Mouse (Mus musculus): ENCODE results near the gene Trim67.

The Trim67 gene

GRCm38 (mm10) chr8:124793661-124794485 is 981 bp downstream of the Trim67 start:
- no peak for DNase-seq (ENCODE audit: low spot score in 2 of 2)

DNA sequence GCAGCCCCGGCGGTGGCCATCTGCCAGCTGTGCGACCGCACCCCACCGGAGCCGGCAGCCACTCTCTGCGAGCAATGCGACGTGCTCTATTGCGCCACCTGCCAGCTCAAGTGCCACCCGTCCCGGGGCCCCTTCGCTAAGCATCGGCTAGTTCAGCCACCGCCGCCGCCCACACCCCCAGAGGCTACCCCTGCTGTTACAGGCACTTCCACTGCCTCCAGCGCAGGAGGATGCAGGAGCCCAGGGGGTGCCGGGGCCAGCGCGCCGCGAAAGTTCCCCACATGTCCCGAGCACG is 1.5 kb downstream of the Trim67 start:
- DNase-seq (ENCODE audit: low spot score in 2 of 2) = peak in 1 of 2 experiments; percentile 34

DNA sequence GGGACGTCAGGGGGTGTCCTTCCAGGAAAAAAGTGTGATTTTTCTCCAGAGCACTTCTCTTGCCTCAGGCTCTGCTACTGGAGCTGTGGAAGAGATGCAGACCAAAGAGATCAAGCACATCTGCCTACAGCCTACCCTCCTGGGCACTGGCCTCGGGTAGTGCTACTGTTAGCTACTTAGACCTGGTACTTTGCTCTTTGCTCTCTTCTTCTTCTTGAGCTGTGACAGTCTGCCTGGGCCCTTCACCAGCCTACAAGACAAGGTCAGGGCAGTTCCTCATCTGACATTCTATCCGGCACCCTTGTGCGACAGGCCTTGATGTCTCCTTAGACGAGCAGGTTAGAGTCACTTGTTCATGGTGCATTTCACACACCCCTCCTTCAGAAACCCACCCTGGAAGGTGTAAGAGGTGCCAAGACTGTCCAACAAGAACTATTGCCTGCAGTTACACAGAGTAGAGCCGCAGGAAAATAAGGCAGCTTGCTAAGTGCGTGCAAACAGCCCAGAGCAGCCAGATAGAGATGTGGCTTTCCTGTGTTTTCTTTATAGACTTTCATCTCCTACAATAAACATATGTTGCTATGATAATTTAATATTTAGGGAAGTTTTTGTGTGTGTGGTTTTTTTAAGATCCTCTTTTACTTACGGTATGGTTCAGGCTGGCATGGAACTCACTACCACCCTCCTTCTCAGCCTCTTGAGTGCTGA is 3.0 kb downstream of the Trim67 start:
- DNase-seq (ENCODE audit: low spot score in 2 of 2) = no peak

GRCm38 (mm10) chr8:124800542-124800941 is 7.7 kb downstream of the Trim67 start:
- no peak for DNase-seq (ENCODE audit: low spot score in 2 of 2)

- no peak for DNase-seq (ENCODE audit: low spot score in 2 of 2)
Measured at GRCm38 (mm10) chr8:124803824-124804702, 11.2 kb downstream of the Trim67 start.

- DNase-seq (ENCODE audit: low spot score in 2 of 2) = no peak
Measured at GRCm38 (mm10) chr8:124805990-124806389, 13.1 kb downstream of the Trim67 start.

DNA sequence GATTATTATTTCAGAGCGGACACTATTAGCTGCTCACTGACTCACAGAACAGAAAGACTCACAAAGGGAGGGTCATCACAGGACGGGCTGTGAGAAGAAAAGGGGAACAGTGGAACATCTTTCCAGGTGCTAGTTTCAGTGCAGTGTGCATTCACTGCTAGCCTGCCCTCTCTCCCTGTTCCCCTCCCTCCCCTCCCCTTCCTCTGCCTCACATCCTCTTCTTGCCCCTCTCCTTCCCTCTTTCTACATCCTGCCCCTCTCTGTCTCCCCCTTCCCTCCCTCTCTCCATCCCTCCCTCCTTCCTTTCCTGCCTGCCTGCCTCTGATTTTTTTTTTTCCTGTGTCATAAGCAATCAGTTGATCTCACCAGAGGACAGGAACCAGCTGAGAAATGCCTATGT is 16.5 kb downstream of the Trim67 start:
- no peak for DNase-seq (ENCODE audit: low spot score in 2 of 2)

DNA sequence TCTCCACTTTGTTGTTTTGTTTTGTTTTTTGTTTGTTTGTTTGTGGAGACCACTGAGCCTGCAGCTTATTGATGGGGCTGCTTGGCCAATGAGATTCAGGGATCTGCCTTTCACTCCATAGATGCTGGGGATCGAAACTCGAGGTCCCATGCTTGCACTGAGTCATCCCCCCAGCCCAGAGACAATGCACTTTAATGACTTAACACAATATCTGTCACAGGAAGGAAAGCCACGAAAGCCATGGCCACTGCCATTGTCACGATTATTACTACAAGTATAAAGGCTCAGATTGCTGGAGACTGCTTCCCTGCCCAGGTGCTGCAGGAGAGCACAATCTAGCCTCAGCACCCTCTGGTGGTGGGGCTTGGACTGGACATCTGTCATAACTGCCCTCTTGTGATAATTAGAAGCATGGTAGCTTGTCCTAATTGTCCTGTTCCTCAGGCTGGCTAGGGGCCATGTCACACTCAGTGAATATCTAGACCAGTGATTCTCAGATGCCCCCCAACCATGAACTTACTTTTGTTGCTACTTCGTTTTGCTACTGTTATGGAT is 17.2 kb downstream of the Trim67 start:
- DNase-seq (ENCODE audit: low spot score in 2 of 2) = no peak

GRCm38 (mm10) chr8:124810689-124811394 is 17.9 kb downstream of the Trim67 start:
- DNase-seq (ENCODE audit: low spot score in 2 of 2) = no peak

GRCm38 (mm10) chr8:124813326-124813725 is 20.4 kb downstream of the Trim67 start:
- DNase-seq (ENCODE audit: low spot score in 2 of 2) = no peak

- no peak for DNase-seq (ENCODE audit: low spot score in 2 of 2)
Measured at GRCm38 (mm10) chr8:124815870-124816269, 23.0 kb downstream of the Trim67 start.

GRCm38 (mm10) chr8:124816866-124817265 is 24.0 kb downstream of the Trim67 start:
- no peak for DNase-seq (ENCODE audit: low spot score in 2 of 2)

DNA sequence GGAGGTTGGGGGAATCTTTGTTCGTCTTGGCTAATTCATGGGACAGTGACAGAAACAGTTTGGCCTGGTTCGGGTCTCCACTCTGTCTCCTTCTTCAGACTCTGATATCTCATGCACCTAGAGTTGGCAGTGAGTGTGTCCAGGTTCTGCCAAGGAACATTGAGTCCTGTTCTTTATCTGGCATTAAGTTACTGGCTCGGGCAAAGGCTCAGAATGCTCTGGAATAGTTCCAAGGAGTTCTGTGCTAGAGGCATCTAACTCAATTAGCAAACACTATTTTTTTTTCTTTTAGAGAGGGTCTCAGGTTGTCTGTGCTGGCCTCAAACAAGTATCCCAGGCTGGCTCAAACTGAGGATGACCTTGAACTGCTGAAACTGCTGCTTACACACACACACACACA is 24.5 kb downstream of the Trim67 start:
- DNase-seq (ENCODE audit: low spot score in 2 of 2) = no peak

DNA sequence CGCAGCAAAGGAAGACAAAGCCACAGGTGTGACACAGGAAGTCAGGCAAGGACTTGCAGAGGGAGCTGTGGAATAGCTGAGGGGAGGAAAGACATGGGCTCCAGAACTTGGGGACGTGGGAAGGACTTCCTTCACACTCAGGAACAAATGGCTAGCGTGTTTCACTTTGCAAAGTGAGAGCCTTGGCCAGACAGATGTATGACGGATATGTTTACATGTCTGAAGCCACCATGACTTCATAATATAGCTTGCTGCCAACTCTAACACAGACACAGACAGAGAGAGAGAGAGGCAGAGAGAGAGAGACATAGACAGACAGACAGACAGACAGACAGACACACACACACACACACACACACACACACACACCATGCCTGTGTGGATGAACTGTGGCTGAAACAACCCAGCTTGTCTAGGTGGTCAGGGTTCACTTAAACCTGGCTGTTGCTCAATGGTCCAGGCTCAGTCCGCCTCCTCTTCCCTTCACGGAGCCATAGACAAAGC is 26.8 kb downstream of the Trim67 start:
- DNase-seq (ENCODE audit: low spot score in 2 of 2) = no peak

DNA sequence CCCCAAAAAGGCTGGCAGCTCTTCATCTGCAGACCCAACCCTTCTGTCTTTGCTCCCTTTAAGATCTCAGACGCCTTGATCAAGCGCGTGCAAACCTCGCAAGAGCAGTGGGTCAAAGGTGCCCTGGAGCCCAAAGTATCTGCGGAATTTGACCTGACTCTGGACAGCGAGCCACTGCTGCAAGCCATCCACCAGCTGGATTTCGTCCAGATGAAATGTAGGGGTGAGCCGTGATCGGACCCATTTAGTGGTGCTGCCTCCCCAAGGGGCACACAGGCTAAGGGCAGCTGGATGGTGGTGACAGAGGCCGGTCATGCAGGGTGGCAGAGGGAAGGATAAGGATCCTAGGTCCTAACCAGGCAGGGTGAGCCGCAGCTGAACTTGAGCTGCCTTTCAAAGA is 27.2 kb downstream of the Trim67 start:
- no peak for DNase-seq (ENCODE audit: low spot score in 2 of 2)

GRCm38 (mm10) chr8:124823497-124823896 is 30.6 kb downstream of the Trim67 start:
- no peak for DNase-seq (ENCODE audit: low spot score in 2 of 2)

GRCm38 (mm10) chr8:124826658-124827057 is 33.8 kb downstream of the Trim67 start:
- DNase-seq (ENCODE audit: low spot score in 2 of 2) = no peak

DNA sequence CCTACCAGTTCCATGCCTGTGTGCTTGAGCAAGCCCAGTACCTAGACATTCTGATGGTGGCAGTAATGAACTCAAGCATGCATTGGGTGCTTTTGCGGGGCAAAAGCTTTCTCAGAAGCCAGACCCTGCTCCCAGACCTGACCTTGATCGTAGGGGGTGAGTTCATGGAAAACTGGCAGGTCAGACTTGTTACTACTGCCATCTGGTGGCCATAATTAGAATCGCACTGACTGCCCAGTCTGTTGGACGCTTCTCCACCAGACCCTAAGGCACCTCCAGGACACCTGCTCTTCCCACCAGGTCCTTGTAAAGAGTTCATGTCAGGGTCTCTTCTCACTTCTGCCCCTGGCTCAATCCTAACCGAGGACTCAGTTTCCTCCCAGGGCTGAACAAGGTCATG is 34.5 kb downstream of the Trim67 start:
- DNase-seq (ENCODE audit: low spot score in 2 of 2) = no peak

DNA sequence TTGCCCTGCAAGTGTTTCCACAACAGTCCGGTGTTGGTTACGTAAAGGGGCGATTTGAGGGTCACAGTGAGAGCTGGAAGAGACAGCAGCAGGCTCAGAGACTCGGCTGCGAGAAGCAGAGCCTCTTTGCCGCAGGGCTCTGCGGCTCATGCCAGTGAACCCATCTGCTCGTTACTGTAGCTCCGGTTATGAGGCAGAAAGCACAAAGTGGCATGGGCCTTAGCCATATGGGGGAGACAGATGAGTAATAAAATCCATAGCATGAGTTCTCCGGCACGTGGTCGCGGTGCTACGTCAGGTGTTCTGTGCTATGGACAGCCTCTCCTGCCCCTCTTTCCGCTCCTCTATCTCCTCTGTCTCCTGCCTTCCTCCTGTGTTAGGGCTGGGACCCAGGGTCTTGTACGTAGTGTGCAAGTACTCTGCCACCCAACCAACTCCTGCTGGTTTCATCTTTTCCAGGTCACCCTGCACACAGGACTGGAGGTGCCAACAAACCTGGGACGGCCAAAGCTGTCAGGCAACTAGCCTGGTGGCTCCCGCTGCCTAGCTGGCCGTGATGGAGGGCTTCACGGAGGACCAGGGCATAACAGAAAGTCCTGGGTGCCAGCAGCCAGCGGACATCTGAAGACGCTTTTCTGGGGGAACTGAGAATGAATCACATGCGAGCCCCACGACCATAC is 35.8 kb downstream of the Trim67 start:
- DNase-seq (ENCODE audit: low spot score in 2 of 2) = no peak

DNA sequence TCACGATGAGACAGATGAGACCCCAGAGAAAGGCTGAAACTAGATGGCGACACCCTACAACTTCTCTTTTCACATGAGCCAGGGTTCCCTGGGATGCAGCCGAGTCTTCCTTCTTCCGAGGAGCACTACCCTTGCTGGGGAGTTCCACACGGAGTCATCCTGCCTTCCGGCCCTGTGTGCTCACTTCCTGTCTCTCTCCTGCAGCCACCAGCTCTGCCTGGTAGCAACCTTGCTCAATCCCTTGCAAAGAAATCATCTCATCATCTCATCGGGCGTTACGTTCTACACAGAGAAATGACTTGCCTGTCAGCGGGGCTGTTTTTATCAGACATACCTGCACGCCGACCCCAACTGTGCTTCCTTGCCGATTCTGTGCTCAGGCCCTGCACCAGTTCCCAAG is 37.2 kb downstream of the Trim67 start:
- no peak for DNase-seq (ENCODE audit: low spot score in 2 of 2)

DNA sequence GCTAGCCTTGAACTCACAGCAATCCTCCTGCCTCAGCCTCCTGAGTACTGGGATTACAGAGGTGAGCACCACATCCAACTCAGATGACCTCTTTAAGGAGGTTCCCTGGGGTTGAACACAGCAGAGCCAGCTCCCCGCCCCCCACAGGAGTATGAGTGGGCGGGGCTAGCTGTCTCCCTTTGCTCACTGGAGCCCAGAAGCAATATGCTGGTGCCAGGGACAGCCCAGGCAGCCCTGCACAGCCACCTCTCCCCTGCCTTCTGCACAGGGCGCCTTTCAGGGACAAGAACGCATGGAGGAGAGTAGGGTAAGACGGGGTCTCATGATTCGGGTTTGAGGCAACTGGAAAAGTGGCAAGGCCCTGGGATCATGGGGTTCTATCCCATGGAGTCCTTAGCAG is 38.6 kb downstream of the Trim67 start:
- DNase-seq (ENCODE audit: low spot score in 2 of 2) = no peak
